Mouse (Mus musculus) retina, embryonic 14.5 days (tissue): ENCODE results near the gene Pigm.

Experiments used
- DNase-seq: peaks from one replicate; pipeline ENCODE4 v3.0.0-alpha.2; 2015; ENCODE audit warnings: low spot score

Pigm gene

GRCm38 (mm10) chr1:172413491-172414230 is 37.3 kb downstream of the Pigm start:
- no peak for DNase-seq

- no peak for DNase-seq
Measured at GRCm38 (mm10) chr1:172414231-172414585, 37.9 kb downstream of the Pigm start.

GRCm38 (mm10) chr1:172415061-172415460 is 38.7 kb downstream of the Pigm start:
- no peak for DNase-seq

GRCm38 (mm10) chr1:172418173-172418572 is 41.8 kb downstream of the Pigm start:
- DNase-seq: no peak

GRCm38 (mm10) chr1:172418642-172419041 is 42.3 kb downstream of the Pigm start:
- DNase-seq: no peak

GRCm38 (mm10) chr1:172420181-172420580 is 43.8 kb downstream of the Pigm start:
- no peak for DNase-seq

GRCm38 (mm10) chr1:172423393-172423792 is 47.0 kb downstream of the Pigm start:
- no peak for DNase-seq

- no peak for DNase-seq
Measured at GRCm38 (mm10) chr1:172426419-172426818, 50.1 kb downstream of the Pigm start.

- DNase-seq: no peak
Measured at GRCm38 (mm10) chr1:172427841-172428240, 51.5 kb downstream of the Pigm start.

- no peak for DNase-seq
Measured at GRCm38 (mm10) chr1:172428614-172429013, 52.3 kb downstream of the Pigm start.

GRCm38 (mm10) chr1:172430731-172431220 is 54.4 kb downstream of the Pigm start:
- no peak for DNase-seq

- DNase-seq: no peak
Measured at GRCm38 (mm10) chr1:172431836-172432586, 55.7 kb downstream of the Pigm start.

GRCm38 (mm10) chr1:172432587-172432955 is 56.2 kb downstream of the Pigm start:
- DNase-seq: no peak

- DNase-seq: no peak
Measured at GRCm38 (mm10) chr1:172433012-172433850, 56.9 kb downstream of the Pigm start.
